Mouse (Mus musculus) embryonic fibroblast, embryonic 13.5 days (primary cell): ENCODE measurements around the gene Rad51b.

ENCODE experiments used
- CTCF ChIP-seq: IDR thresholded peaks from 2 replicates; pipeline ENCODE4 v1.5.1; 2011; ENCODE audit warnings: mild to moderate bottlenecking, control low read depth, low read length, moderate library complexity, borderline replicate concordance; ENCODE audit not compliant: insufficient read depth
- POLR2A ChIP-seq: IDR thresholded peaks from 2 replicates; pipeline ENCODE4 v1.6.1; 2011; ENCODE audit warnings: low read depth, mild to moderate bottlenecking, control low read depth, low read length, moderate library complexity

DNA sequence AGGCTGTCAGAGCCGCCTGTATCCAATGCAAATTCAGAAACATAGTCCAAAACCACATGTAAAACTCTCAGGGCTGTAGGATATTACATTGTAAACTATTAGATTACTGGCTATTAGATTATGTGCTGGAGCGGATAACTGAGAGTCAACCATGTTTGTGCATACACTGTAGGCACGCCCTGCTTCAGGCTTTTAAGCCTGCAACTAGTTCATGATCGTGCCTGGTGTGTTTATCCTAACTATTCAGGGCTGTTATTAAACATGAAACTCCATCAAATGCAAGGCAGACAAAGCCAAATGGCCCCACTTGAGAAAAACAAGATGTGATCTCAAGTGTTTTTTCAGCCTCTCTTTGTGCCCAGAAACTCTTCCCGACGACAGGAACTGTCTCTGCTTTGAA lies 560.6 kb downstream of the Rad51b start:
- TF ChIP-seq POLR2A (no peak), CTCF (no peak)
